Mouse (Mus musculus) granulocyte monocyte progenitor cell, adult 5-6 weeks (primary cell): ENCODE results near the gene Ppp4r1. TPM values are rescaled to one million over a fixed set of nuclear protein-coding genes. Genes with fewer than 3 reads are reported as not detected.

Experiments
- ATAC-seq: replicated peaks from 2 replicates; pipeline ENCODE4 v1.8.0; 2016; ENCODE audit warnings: mild to moderate bottlenecking, moderate TSS enrichment, inconsistent platforms; ENCODE audit not compliant: poor library complexity, severe bottlenecking
- total RNA-seq, 2 experiments: library from RNA; stranded (forward) in 1 of 2; stranded (reverse) in 1 of 2; fragments of 200-712, 200-1000 nt in 1 of 2; fragments of >200 nt in 1 of 2; fragmentation: Nextera tagmentation in 1 of 2; gene quantifications; 2 replicates each; pipeline ENCODE4 v1.2.3; 2014 to 2017

Gene Ppp4r1
- total RNA-seq, 2 experiments from 2014 or later = 77.3 to 101 TPM

DNA sequence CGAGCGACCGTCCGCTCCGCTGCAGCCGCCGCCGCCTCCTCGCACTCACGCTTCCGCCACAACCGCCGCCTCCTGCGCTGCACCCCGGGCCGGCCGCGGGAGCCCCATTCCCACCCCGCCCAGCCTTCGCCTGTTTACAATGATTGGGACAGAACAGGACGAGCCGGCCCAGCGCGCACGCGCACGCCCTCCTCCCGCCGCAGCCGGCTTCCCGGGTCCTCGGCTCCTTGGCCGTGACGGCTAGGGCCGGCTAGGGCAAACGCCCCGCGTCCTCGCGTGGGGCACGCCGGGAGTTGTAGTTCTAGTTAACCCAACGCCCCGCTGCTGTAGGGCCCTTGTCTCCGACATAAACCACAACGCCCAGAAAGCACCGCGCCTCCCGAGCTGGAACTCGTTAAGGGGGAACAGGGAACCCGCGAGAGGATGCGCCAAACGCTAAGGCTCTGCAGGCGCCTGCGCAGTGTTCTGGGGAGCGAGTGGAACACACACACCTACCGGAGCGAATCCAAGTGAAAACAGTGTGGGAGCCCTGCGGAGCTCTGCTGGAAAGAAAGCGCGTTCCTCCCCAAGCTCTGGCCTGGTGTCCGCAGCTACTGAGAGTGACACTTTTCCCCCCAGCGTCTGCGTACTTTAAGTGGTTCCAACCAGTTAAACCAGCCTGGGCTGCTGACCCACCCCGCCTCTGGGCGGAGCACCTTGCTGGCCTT lies 102.5 kb downstream of the Ppp4r1 start:
- peak; percentile 80 for ATAC-seq

DNA sequence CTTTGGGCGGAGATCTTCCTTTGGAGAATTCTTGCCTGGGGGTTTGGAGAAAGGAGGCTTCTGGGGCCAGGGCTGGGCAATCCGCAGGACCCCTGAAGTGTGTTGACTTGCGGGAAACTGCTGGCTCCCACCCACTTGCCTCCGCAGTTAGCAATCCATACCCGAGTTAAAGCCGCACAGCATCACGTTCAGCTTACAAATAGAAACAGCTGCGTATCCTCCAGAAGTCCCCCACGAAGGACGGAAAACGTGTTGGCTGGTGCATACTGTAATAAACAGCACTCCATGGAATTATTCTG lies 103.0 kb downstream of the Ppp4r1 start:
- no peak for ATAC-seq

- ATAC-seq = peak; percentile 50
These were observed 103.5 kb downstream of the Ppp4r1 start, which contains the start of gene Ralbp1 for GRCm38 (mm10) chr17:65885697-65886529. Ralbp1 (minus strand) TSS chr17:65885798.

DNA sequence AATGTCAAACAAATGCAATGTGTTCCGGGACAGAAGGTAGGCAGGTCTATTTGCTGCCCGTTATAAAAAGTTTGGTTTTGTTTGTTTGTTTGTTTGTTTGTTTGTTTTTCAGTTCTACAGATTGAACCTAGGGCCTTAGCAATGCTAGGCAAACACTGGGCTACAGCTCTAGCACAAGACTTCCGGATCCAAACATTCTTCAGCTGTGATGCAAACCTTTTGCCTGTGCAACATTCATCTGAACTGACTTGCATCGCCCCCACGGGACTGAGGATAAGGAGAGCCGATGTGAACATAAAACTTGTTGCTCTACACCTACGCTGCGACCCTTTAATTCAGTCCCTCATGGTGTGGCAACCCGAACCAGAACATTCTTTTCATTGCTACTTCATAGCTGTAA lies 104.2 kb downstream of the Ppp4r1 start:
- ATAC-seq = peak; percentile 10; the same call in 1 of the 2 replicates

DNA sequence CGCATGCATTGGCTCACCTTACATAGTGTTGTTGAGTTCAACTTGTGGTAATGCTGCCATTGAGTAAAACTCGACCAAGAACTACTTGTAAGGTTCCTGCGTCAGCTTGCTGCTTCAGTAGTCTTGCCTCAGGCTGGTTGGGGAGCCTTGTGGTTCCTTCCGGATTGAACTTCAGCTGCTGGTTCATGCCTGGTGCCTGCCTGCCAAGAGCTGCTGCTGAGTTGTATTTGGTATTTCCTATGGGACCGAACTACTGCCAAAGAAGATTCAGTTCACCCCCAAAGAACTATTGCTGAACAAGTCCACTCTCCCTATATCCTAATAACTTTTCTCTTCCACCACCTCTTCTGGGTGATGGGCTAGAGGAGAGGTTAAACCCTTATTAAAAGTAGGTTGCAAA lies 107.1 kb downstream of the Ppp4r1 start:
- ATAC-seq = no peak

Other genes with a start within 250 kb of the Ppp4r1 start
- not detected in 2 replicates for gene Tmem232, start 241.8 kb upstream of the Ppp4r1 start, total RNA-seq (2014; fragmentation: Nextera tagmentation)
- not detected in 2 replicates for gene Tmem232, start 241.8 kb upstream of the Ppp4r1 start, total RNA-seq (2017)
- 131 and 169 TPM in 2 replicates for gene Vapa, start 169.0 kb upstream of the Ppp4r1 start, total RNA-seq (2014; fragmentation: Nextera tagmentation)
- gene Vapa, start 169.0 kb upstream of the Ppp4r1 start, total RNA-seq (2017) = 127 and 134 TPM in 2 replicates
- not detected in 2 replicates for gene Txndc2, start 140.4 kb upstream of the Ppp4r1 start, total RNA-seq (2014; fragmentation: Nextera tagmentation)
- not detected in 2 replicates for gene Txndc2, start 140.4 kb upstream of the Ppp4r1 start, total RNA-seq (2017)
- 48.3 and 56.7 TPM in 2 replicates for gene Rab31, start 9.8 kb upstream of the Ppp4r1 start, total RNA-seq (2014; fragmentation: Nextera tagmentation)
- 73.6 and 82.1 TPM in 2 replicates for gene Rab31, start 9.8 kb upstream of the Ppp4r1 start, total RNA-seq (2017)
- gene Ralbp1, start 103.2 kb downstream of the Ppp4r1 start, total RNA-seq (2014; fragmentation: Nextera tagmentation) = 40.5 and 41.4 TPM in 2 replicates
- 71.5 and 76.3 TPM in 2 replicates for gene Ralbp1, start 103.2 kb downstream of the Ppp4r1 start, total RNA-seq (2017)
- 13.2 and 28.0 TPM in 2 replicates for gene Twsg1, start 168.7 kb downstream of the Ppp4r1 start, total RNA-seq (2014; fragmentation: Nextera tagmentation)
- gene Twsg1, start 168.7 kb downstream of the Ppp4r1 start, total RNA-seq (2017) = 10.5 and 10.8 TPM in 2 replicates